Mouse (Mus musculus) heart, embryonic 14.5 days (tissue): ENCODE measurements around the gene Atp6v1b1. TPM values are rescaled to one million over a fixed set of nuclear protein-coding genes. Genes with fewer than 3 reads are reported as not detected.

Source experiments
- ATAC-seq: fragments of 200-750 bp; cut with Nextera tagmentation; 2 replicates; pipeline ENCODE4 v1.8.0; 2017; ENCODE audit warnings: low read depth, moderate TSS enrichment; ENCODE audit not compliant: insufficient number of reproducible peaks, insufficient read depth, low FRiP score
- H3K27ac ChIP-seq, 2 experiments: fragments of 200-500 bp in 1 of 2; fragments of 300-500 bp in 1 of 2; sonication (generic) in 1 of 2; replicated peaks in 1 of 2; 2 replicates each; pipeline ENCODE4 v1.5.1; 2012 to 2014; ENCODE audit warnings: low read depth in 2 of 2, low read length in 2 of 2, control low read depth in 1 of 2, mild to moderate bottlenecking in 1 of 2, mixed read lengths in 1 of 2; ENCODE audit not compliant: control insufficient read depth in 1 of 2, insufficient read depth in 1 of 2
- H3K27me3 ChIP-seq: fragments of 300-500 bp; sonication (generic); 2 replicates; pipeline ENCODE4 v1.6.1; 2014; ENCODE audit warnings: mild to moderate bottlenecking, low read length, control low read depth; ENCODE audit not compliant: control insufficient read depth, insufficient read depth
- H3K36me3 ChIP-seq: fragments of 300-500 bp; sonication (generic); 2 replicates; pipeline ENCODE4 v1.6.1; 2014; ENCODE audit warnings: mild to moderate bottlenecking, control low read depth, low read length, mixed read lengths; ENCODE audit not compliant: control insufficient read depth, insufficient read depth
- H3K4me1 ChIP-seq, 2 experiments: fragments of 200-500 bp in 1 of 2; fragments of 300-500 bp in 1 of 2; sonication (generic) in 1 of 2; 2 replicates each; pipeline ENCODE4 v1.6.1; 2012 to 2014; ENCODE audit warnings: low read length in 2 of 2, control low read depth in 1 of 2, mixed read lengths in 1 of 2; ENCODE audit not compliant: control insufficient read depth in 2 of 2, insufficient read depth in 2 of 2
- H3K4me2 ChIP-seq: fragments of 300-500 bp; sonication (generic); 2 replicates; pipeline ENCODE4 v1.6.1; 2014; ENCODE audit warnings: mild to moderate bottlenecking, low read length
- H3K4me3 ChIP-seq, 2 experiments: fragments of 200-500 bp in 1 of 2; fragments of 300-500 bp in 1 of 2; sonication (generic) in 1 of 2; 2 replicates each; pipeline ENCODE4 v1.5.1; 2012 to 2014; ENCODE audit warnings: low read length in 2 of 2, mild to moderate bottlenecking in 2 of 2, control low read depth in 1 of 2, low read depth in 1 of 2, moderate library complexity in 1 of 2; ENCODE audit not compliant: control insufficient read depth in 1 of 2, insufficient read depth in 1 of 2
- H3K9ac ChIP-seq: fragments of 300-500 bp; sonication (generic); 2 replicates; pipeline ENCODE4 v1.6.1; 2014; ENCODE audit warnings: mild to moderate bottlenecking, low read length
- H3K9me3 ChIP-seq: fragments of 300-500 bp; sonication (generic); 2 replicates; pipeline ENCODE4 v1.6.1; 2016; ENCODE audit warnings: low read length, control low read depth; ENCODE audit not compliant: control insufficient read depth
- WGBS: fragments of 180-500 bp; shearing (Covaris S2); extraction: QIAGEN DNeasy Blood & Tissue Kit; methylation state at CpG from one replicate; pipeline ENCODE4 v1.1.7; 2014; 5-methylcytosine and 5-hydroxymethylcytosine counted together
- polyA plus RNA-seq: library from polyadenylated mRNA; unstranded; fragments of >200 nt; fragmentation: Nextera tagmentation; extraction: Ambion mirVana; gene quantifications from 2 replicates; pipeline ENCODE4 v1.2.1, GENCODE M21; 2014

Atp6v1b1 gene
- polyA plus RNA-seq, 1 experiment from 2014 or later = not detected

DNA sequence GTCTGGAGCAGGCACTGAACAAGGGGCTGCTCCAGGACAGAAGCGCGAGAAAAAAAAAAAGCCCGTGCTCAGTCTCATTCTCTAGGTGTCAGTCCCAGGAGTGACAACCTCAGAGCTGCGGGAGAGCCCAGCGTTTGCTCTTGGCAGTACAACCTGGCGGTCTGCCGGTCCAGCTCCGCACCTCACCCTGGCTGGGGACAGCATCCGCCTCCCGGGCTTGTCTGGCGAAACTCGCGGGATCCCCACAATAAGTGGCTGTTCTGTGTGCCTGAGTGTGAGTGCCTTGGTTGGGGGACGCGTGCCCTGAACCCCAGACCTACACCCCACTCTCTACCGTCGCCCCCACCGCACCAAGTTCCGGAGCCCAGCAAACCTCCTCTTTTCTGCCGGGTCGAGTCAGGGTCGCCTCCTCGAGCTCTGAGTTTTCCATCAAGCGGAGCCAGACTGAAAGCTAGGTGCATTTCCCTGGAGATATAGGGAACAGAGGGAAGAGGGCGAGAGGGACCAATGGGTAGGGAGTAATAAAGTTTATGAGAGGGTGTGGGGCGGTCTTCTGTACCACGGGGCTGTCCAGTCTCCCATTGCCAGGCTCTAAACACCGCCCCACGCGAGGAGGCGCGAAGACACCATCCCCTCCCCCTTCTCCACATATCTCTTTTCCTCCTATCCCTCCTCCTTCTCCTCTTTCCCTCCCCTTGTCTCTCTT, 32.3 kb upstream of the Atp6v1b1 start:
- under 1% methylated on average over 32 of the region's 32 CpGs for WGBS
- no peak overlapping the region for H3K9ac ChIP-seq

GRCm38 (mm10) chr6:83711067-83711675, 31.6 kb upstream of the Atp6v1b1 start, which contains the start of gene Vax2:
Gene Vax2 (plus strand): TSS chr6:83711264.
- H3K4me3 ChIP-seq = peak within 1 kb of the TSS; percentile 37 to 48
- WGBS = under 1% methylated on average over 46 of the region's 46 CpGs
- no peak within 1 kb of the TSS for H3K27ac ChIP-seq
- ATAC-seq = peak; percentile 67
- peaks cover 10 to 13% of the 10 kb centered on the region in 2 experiments for H3K4me1 ChIP-seq
- no peak within 1 kb of the TSS for H3K9ac ChIP-seq
- H3K9me3 ChIP-seq = no peaks in the 10 kb centered on the region
- H3K27me3 ChIP-seq = peaks cover 98% of the 10 kb centered on the region
- H3K36me3 ChIP-seq = no peaks in the 10 kb centered on the region
- peak within 1 kb of the TSS; percentile 81 for H3K4me2 ChIP-seq

More for the DNA sequence above, 32.3 kb upstream of the Atp6v1b1 start:
- H3K27ac ChIP-seq = no peak overlapping the region
- ATAC-seq = peak; percentile 16; the same call in 1 of the 2 replicates
- no peaks in the 10 kb centered on the region for H3K36me3 ChIP-seq
- peaks cover 98% of the 10 kb centered on the region for H3K27me3 ChIP-seq
- H3K4me2 ChIP-seq = peak overlapping the region; percentile 81
- H3K4me1 ChIP-seq = peaks cover 10 to 11% of the 10 kb centered on the region in 2 experiments
- H3K4me3 ChIP-seq = peak overlapping the region; percentile 24 to 48
- H3K9me3 ChIP-seq = no peaks in the 10 kb centered on the region

- Histone ChIP-seq H3K4me3 (peak overlapping the region; percentile 37 to 48), H3K27ac (no peak overlapping the region), H3K36me3 (no peaks in the 10 kb centered on the region), H3K27me3 (peaks cover 98% of the 10 kb centered on the region), H3K4me1 (peaks cover 10 to 13% of the 10 kb centered on the region in 2 experiments), H3K4me2 (peak overlapping the region; percentile 81), H3K9me3 (no peaks in the 10 kb centered on the region), H3K9ac (no peak overlapping the region)
- 3% methylated on average over 45 of the region's 45 CpGs for WGBS
- ATAC-seq = no peak
Measured at GRCm38 (mm10) chr6:83711725-83712475, 30.9 kb upstream of the Atp6v1b1 start.

DNA sequence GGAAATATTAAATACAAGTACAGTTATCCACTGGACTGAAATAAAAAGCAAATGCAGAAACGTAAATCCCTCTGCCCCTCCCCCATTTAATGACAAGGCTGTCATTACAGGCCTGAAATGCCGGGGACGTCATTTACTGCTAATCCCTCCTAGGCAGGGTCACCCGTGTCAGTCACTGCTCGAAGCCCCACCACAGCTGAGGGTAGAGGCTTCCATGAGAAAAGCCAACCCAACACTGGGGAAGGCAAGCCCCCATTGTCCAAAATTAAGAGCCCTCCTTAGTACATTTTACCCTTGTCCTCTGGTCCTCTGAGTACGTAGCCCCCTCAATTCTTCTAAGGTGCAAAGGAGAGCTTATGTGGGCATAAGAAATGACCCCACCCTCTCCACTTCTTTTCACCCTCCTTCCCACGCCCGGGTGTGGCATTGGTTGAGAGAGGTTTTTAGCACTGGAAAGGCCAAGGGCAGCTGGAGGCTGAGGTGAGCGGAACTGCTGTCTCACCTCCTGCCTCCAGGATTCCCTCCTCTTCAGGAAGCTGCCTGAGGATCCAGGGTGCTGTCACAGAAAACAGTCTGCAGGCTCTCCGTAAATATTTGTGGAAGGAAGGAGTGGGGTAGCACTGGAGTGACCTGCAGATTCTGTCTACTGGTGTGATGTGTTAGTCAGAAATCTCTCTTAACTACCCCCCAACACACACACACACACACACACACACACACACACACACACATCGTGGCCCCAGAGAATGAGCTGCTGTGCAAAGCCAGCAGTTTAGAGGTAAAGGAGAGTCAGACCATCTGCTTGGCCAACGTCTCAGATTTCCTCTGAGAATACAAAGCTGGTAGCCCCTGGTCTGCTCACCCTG, 29.3 kb upstream of the Atp6v1b1 start:
- Histone ChIP-seq H3K27me3 (peaks cover 98% of the 10 kb centered on the region), H3K9me3 (no peaks in the 10 kb centered on the region), H3K27ac (no peak overlapping the region), H3K36me3 (no peaks in the 10 kb centered on the region), H3K9ac (no peak overlapping the region), H3K4me1 (peaks cover 10 to 13% of the 10 kb centered on the region in 2 experiments), H3K4me3 (no peak overlapping the region), H3K4me2 (no peak overlapping the region)
- 5% methylated on average over 12 of the region's 12 CpGs for WGBS
- no peak for ATAC-seq

- Histone ChIP-seq H3K4me2 (0 out of 2 replicates have a peak overlapping the region, but pooled peaks have one; percentile 16), H3K36me3 (no peaks in the 10 kb centered on the region), H3K27ac (no peak overlapping the region), H3K4me1 (peaks cover 10 to 13% of the 10 kb centered on the region in 2 experiments), H3K4me3 (peak overlapping the region in 1 of 2 experiments; percentile 21; a peak in 2 of 4 replicates), H3K27me3 (peaks cover 98% of the 10 kb centered on the region), H3K9me3 (no peaks in the 10 kb centered on the region), H3K9ac (no peak overlapping the region)
- no peak for ATAC-seq
- WGBS = 3% methylated on average over 34 of the region's 34 CpGs
Measured at GRCm38 (mm10) chr6:83714221-83715123, 28.3 kb upstream of the Atp6v1b1 start.

DNA sequence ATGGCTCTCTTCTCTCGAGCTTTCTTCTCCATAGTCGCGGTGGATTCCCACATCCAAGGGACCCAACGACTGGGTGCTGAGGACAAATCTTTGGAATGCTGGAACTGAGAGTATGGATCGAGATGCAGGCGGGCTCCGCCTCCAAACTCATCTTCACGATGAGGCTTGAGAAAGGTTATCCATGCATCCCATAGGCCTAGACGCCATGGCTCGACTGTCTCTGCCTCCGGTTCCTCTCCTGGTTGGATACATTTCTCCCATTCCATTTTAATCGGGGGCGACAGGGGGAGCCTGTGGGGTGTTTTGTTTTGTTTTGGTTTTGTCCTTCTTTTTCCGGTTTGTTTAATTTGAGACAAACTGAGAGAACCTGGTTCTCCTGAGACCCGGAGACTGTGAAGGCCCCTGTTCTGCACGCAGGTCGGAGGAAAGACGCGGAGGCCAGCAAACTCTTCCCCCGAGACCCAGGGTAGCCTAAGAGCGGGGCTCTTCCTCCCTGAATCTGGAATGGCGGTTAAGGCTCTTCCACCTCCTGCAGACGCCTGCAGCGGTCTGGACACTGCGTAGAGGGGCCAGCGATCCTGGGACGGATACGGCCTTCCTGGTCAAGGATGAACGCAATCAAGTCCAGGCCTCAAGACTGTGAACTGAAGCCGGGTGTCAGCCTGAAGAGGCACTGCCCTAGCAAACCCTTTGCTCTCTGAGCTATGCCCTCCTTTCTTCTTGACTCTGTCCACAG, 27.2 kb upstream of the Atp6v1b1 start:
- Histone ChIP-seq H3K27me3 (peaks cover 98% of the 10 kb centered on the region), H3K9ac (no peak overlapping the region), H3K4me2 (no peak overlapping the region), H3K36me3 (no peaks in the 10 kb centered on the region), H3K4me3 (peak overlapping the region in 1 of 2 experiments; percentile 11; a peak in 1 of 4 replicates), H3K9me3 (no peaks in the 10 kb centered on the region), H3K4me1 (peaks cover 6 to 11% of the 10 kb centered on the region in 2 experiments), H3K27ac (no peak overlapping the region)
- no peak for ATAC-seq
- WGBS = 5% methylated on average over 30 of the region's 30 CpGs
